Mouse (Mus musculus) heart, adult 2 months (tissue): Measurements from ENCODE around the gene Sgip1. TPM values are rescaled to one million over a fixed set of nuclear protein-coding genes. Genes with fewer than 3 reads are reported as not detected.

Experiments used
- DNase-seq, 2 experiments: peaks; one replicate each; pipeline ENCODE4 v3.0.0; 2021
- H3K27ac ChIP-seq: fragments of 200-600 bp; 2 replicates; pipeline ENCODE4 v1.8.1; 2022
- H3K27me3 ChIP-seq: fragments of 200-500 bp; 2 replicates; pipeline ENCODE4 v1.6.1; 2012; ENCODE audit warnings: mild to moderate bottlenecking, low read length, inconsistent platforms, mixed read lengths; ENCODE audit not compliant: control insufficient read depth, insufficient read depth
- H3K36me3 ChIP-seq: fragments of 200-500 bp; 2 replicates; pipeline ENCODE4 v1.6.1; 2012; ENCODE audit warnings: low read length, inconsistent platforms; ENCODE audit not compliant: control insufficient read depth, insufficient read depth
- H3K4me1 ChIP-seq: fragments of 200-500 bp; 2 replicates; pipeline ENCODE4 v1.6.1; 2011; ENCODE audit warnings: low read length; ENCODE audit not compliant: control insufficient read depth, insufficient read depth
- H3K4me3 ChIP-seq: fragments of 200-600 bp; 2 replicates; pipeline ENCODE4 v1.8.1; 2022
- H3K79me2 ChIP-seq: fragments of 200-500 bp; replicated peaks from 2 replicates; pipeline ENCODE4 v1.6.1; 2012; ENCODE audit warnings: mild to moderate bottlenecking, inconsistent platforms, low read length, moderate library complexity, mixed read lengths; ENCODE audit not compliant: control insufficient read depth, insufficient read depth
- H3K9ac ChIP-seq: fragments of 200-500 bp; 2 replicates; pipeline ENCODE4 v1.6.1; 2012; ENCODE audit warnings: low read depth, mild to moderate bottlenecking, control low read depth, inconsistent platforms, low read length, mixed read lengths
- CTCF ChIP-seq: fragments of 200-600 bp; IDR thresholded peaks from 2 replicates; pipeline ENCODE4 v1.8.1; 2022; ENCODE audit warnings: antibody characterized with exemption, mild to moderate bottlenecking, moderate library complexity
- EP300 ChIP-seq: fragments of 200-500 bp; IDR thresholded peaks from 2 replicates; pipeline ENCODE4 v1.6.1; 2011; ENCODE audit warnings: low read depth, low read length, control low read depth; ENCODE audit not compliant: insufficient read depth
- POLR2A ChIP-seq: fragments of 200-500 bp; IDR thresholded peaks from 2 replicates; pipeline ENCODE4 v1.6.1; 2011; ENCODE audit warnings: mild to moderate bottlenecking, low read depth, low read length, control low read depth; ENCODE audit not compliant: insufficient read depth
- WGBS: fragments of 180-500 bp; shearing (Covaris S2); methylation state at CpG from one replicate; pipeline ENCODE4 v1.1.7; 2018; 5-methylcytosine and 5-hydroxymethylcytosine counted together
- intact Hi-C: fragments of 180-260 bp; cut with DNase I; formaldehyde crosslinking; loops from one replicate; pipeline ENCODE4 v1.15.1; 2025
- polyA plus RNA-seq: library from polyadenylated mRNA; depleted of rRNA; stranded (reverse); fragments of >200 nt; gene quantifications from 2 replicates; pipeline ENCODE4 v1.2.3, GENCODE M21; 2012
- total RNA-seq, 2 experiments: library from RNA; stranded (reverse); gene quantifications; 2 replicates each; pipeline ENCODE4 v1.2.3; 2021

Gene Sgip1
- total and polyA plus RNA-seq, 3 experiments: 0.57 to 2.0 (median 1.7) TPM

DNA sequence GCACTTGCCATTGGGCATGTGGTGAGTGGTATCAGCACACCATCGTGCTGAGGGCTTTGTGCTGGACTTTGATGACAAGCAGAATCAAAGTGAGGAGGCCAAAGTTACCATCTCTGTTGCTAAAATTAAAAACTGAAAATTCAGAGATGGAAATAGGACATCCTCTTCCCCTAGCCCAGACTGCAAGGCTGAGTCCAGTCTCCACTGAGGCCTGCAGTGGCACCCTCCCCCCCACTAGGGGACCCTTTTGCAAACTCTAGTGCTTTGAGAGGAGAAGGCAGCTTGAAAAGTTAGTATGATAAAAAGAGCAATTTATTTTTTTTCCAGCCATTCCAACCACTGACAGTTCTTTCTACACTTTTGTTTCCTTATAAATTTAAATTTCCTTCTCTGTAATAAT lies 93.6 kb downstream of the Sgip1 start:
- 56% methylated on average over 1 of the region's 1 CpGs for WGBS
- no peak overlapping the region for H3K9ac ChIP-seq
- no peaks in the 10 kb centered on the region for H3K4me1 ChIP-seq
- no peaks in the 10 kb centered on the region for H3K79me2 ChIP-seq
- H3K4me3 ChIP-seq: no peak overlapping the region
- intact Hi-C loops: no loop called here
- TF ChIP-seq EP300 (no peak), POLR2A (no peak), CTCF (peak; percentile 60)
- DNase-seq: no peak
- no peaks in the 10 kb centered on the region for H3K36me3 ChIP-seq
- no peaks in the 10 kb centered on the region for H3K27me3 ChIP-seq
- H3K27ac ChIP-seq: no peak overlapping the region

DNA sequence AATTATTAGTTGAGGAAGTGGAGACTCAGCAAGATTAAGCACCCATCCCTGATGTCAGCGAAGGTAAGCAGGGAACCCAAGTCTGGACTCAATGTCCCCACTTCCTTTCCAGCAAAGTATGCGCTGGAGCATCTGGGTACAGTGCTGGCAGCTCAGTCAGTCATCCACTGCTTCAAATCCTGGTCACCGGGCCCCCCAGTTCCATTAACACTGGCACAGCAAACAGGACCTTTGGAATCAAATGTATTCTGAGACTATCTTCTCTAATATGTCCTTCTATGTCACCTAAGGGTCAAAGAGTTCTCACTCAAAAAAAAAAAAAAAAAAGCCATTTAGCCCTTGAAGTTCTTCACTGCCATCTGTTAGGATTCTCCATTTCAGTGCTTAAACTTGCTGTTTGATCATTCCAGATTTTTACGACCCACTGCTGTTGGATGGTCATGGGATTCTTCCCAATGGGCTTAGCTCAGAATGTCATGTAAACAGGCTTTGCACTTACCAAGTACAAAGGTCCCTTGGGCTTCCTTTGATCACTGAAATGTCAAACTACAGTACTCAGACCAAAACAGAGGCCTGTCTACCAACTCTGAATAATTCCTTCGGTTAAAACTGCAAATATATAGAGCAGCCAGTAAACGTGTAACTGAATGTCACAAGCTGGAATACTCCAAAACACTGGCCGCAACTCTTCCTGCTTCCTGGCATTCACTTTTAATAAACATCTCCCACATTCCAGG lies 99.1 kb downstream of the Sgip1 start:
- H3K9ac ChIP-seq: no peak overlapping the region
- no peaks in the 10 kb centered on the region for H3K4me1 ChIP-seq
- intact Hi-C loops: no loop called here
- no peak for TF ChIP-seq CTCF
- TF ChIP-seq EP300: no peak
- no peak for TF ChIP-seq POLR2A
- WGBS: 66% methylated on average over 7 of the region's 7 CpGs
- no peaks in the 10 kb centered on the region for H3K36me3 ChIP-seq
- H3K4me3 ChIP-seq: no peak overlapping the region
- no peak overlapping the region for H3K27ac ChIP-seq
- no peaks in the 10 kb centered on the region for H3K27me3 ChIP-seq
- H3K79me2 ChIP-seq: no peaks in the 10 kb centered on the region
- DNase-seq: no peak

DNA sequence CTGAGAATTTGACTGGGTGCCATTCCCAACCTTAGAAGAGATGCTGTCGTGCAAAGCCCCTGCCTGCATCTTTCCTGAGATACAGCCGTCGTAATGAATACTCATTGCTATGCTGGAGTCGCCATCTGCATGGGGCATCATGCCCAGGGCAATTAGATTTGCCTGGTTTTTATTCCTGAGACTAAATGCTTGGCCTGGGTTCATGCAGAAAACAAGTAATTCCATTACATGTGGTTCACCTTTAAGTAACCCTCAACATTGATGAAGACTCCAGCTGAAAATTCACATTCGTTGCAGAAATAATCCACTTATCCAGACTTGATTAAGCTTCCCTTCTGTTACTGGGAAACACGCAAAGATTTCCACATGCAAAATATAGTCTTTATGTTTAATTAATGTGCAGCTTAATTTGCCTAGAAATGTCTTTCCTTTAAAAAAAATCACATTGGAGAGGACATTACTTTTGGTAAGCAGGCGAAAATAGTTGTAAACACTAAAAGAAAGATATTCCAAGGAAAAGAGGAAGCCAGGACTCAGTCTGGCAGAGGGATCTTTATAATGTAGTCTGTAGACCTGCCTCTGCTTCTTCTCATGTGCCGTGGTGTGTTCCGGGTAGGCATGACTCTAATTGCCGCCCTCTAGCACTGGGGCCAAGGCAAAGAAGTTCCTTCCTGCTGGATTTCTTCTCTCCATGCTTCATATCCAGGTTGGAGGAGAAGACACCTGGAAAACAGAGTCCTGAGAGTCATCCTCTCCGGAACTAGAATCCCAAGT lies 100.0 kb downstream of the Sgip1 start:
- intact Hi-C loops: no loop called here
- H3K36me3 ChIP-seq: no peaks in the 10 kb centered on the region
- H3K79me2 ChIP-seq: no peaks in the 10 kb centered on the region
- no peak for DNase-seq
- no peaks in the 10 kb centered on the region for H3K4me1 ChIP-seq
- H3K27ac ChIP-seq: no peak overlapping the region
- no peaks in the 10 kb centered on the region for H3K27me3 ChIP-seq
- WGBS: 85% methylated on average over 11 of the region's 11 CpGs
- H3K9ac ChIP-seq: no peak overlapping the region
- H3K4me3 ChIP-seq: no peak overlapping the region
- TF ChIP-seq EP300 (no peak), POLR2A (no peak), CTCF (no peak)

DNA sequence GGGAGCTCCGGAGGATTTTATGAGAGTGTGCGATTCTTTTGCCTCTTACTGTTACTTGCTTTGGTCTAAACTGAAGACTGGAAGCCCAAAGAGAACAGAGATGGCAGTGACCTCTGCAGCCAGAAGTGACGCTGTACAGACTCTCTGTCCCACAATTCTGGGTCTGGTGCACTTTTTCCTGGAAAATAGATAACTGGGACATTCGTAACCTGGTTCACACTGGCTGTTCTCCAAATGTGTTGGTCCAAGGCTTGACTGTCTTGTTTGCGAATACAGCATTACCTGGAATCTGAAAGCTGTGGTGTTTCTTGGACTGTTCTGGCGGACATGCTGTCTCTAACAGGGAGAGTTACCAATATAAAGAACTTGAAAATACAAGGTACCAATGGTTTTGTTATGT lies 109.4 kb downstream of the Sgip1 start:
- H3K36me3 ChIP-seq: no peaks in the 10 kb centered on the region
- WGBS: 75% methylated on average over 6 of the region's 6 CpGs
- TF ChIP-seq CTCF (no peak), EP300 (no peak), POLR2A (no peak)

DNA sequence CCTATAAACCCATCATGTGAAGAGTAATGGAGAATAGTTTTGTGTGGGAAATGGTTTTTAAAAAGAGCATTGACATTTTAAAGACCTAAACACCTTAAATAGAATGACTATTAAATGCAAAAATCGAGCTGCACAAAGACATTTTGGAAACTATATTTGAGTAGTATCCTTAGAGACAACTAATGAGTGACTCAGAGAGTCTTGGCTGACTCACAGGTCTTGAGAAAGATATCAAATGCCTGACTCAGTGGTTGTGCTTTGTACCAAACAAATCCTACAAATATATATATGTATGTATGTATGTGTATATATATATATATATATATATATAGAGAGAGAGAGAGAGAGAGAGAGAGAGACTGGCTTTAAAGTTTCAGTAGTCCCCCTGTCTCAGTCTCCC lies 110.1 kb downstream of the Sgip1 start:
- intact Hi-C loops: no loop called here

More for the DNA sequence above, 109.4 kb downstream of the Sgip1 start:
- Histone ChIP-seq H3K79me2 (no peaks in the 10 kb centered on the region), H3K27ac (no peak overlapping the region), H3K27me3 (no peaks in the 10 kb centered on the region), H3K9ac (no peak overlapping the region), H3K4me3 (no peak overlapping the region), H3K4me1 (no peaks in the 10 kb centered on the region)
- no peak for DNase-seq
- intact Hi-C loops: no loop called here

DNA sequence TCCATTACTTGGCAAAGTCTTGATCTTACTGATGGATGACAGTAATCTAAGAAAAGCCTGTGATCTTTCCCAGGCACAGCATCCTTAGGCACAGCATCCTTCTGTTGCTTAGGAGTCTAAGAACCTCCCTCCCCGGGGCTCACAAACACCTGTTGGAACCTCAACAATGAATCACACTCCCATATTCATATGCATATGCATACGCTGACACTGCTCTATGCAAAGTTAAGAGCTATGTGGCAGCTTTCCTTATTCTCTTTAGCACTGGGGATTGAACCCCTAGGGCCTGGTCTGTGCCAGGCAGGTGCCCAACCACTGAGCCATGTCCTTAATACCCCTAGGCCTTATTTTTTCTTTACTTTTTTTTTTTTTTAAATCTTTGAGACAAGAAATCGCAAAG lies 111.2 kb downstream of the Sgip1 start:
- Histone ChIP-seq H3K4me1 (no peaks in the 10 kb centered on the region), H3K27ac (no peak overlapping the region), H3K4me3 (no peak overlapping the region), H3K9ac (no peak overlapping the region), H3K27me3 (no peaks in the 10 kb centered on the region), H3K79me2 (no peaks in the 10 kb centered on the region), H3K36me3 (no peaks in the 10 kb centered on the region)
- DNase-seq: no peak
- 87% methylated on average over 3 of the region's 3 CpGs for WGBS
- intact Hi-C loops: no loop called here
- TF ChIP-seq EP300: no peak
- TF ChIP-seq POLR2A: no peak
- TF ChIP-seq CTCF: no peak

More for the DNA sequence above, 110.1 kb downstream of the Sgip1 start:
- Histone ChIP-seq H3K27me3 (no peaks in the 10 kb centered on the region), H3K36me3 (no peaks in the 10 kb centered on the region), H3K9ac (no peak overlapping the region), H3K4me1 (no peaks in the 10 kb centered on the region), H3K79me2 (no peaks in the 10 kb centered on the region), H3K27ac (no peak overlapping the region), H3K4me3 (no peak overlapping the region)
- 41% methylated on average over 1 of the region's 1 CpGs for WGBS
- no peak for TF ChIP-seq POLR2A
- no peak for DNase-seq
